Mouse (Mus musculus) large intestine, adult 2 months (tissue): ENCODE measurements around the gene Cenpb. TPM values are rescaled to one million over a fixed set of nuclear protein-coding genes. Genes with fewer than 3 reads are reported as not detected.

ENCODE experiments used
- DNase-seq: peaks from one replicate; pipeline ENCODE4 v3.0.0-alpha.2; 2012; ENCODE audit warnings: low read depth, low spot score
- WGBS: fragments of 180-500 bp; shearing (Covaris S2); methylation state at CpG from one replicate; pipeline ENCODE4 v1.1.7; 2018; 5-methylcytosine and 5-hydroxymethylcytosine counted together
- polyA plus RNA-seq: library from polyadenylated mRNA; depleted of rRNA; stranded (reverse); fragments of >200 nt; gene quantifications from 2 replicates; pipeline ENCODE4 v1.2.3, GENCODE M21; 2012

Gene Cenpb
- polyA plus RNA-seq, 1 experiment = 48.3 TPM

GRCm38 (mm10) chr2:131172322-131172721 is 7.5 kb downstream of the Cenpb start:
- 84% methylated on average over 9 of the region's 9 CpGs for WGBS
- no peak for DNase-seq

DNA sequence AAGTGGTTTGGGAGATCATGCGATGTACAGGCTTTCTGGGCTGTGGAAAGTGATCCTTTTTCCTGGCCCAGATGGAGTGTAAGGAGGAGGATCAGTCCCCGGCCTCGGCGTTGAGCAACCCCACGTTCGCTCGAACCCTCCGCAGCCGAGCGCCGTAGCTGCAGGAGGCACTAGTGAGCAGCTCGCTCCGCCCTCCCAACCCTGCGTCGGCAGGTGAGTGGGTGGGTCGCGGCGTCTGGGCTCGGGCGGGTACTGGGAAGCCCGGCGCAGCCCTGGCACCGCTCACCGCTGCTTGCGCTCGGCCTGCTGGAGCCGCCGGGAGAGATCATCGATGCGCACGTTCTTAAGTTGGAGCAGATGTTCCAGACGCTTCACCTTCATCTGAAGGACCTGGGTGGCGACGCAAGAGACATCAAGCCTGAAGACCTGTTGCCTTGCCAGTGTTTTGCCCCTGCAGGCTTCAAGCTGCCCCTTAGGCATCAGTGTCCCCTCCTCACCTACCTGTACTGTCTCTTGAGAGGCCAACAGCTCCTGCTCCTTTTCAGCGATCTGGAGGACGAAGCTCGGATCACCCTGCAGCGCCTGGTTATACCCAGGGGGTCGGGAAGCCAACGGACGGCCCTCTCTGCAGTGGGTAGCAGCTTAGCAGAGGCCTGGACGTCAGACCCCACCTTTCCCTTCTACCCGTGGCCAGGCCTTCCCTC is 8.3 kb downstream of the Cenpb start:
- 60% methylated on average over 43 of the region's 43 CpGs for WGBS
- no peak for DNase-seq

GRCm38 (mm10) chr2:131170936-131171335 is 8.9 kb downstream of the Cenpb start:
- WGBS = 67% methylated on average over 9 of the region's 9 CpGs
- DNase-seq = no peak

- no peak for DNase-seq
- 84% methylated on average over 1 of the region's 1 CpGs for WGBS
Measured at GRCm38 (mm10) chr2:131168914-131169313, 11.0 kb downstream of the Cenpb start.

- WGBS = 72% methylated on average over 6 of the region's 6 CpGs
- no peak for DNase-seq
Measured at GRCm38 (mm10) chr2:131167984-131168383, 11.9 kb downstream of the Cenpb start.

- no peak for DNase-seq
- 84% methylated on average over 2 of the region's 2 CpGs for WGBS
Measured at GRCm38 (mm10) chr2:131166172-131166571, 13.7 kb downstream of the Cenpb start.

DNA sequence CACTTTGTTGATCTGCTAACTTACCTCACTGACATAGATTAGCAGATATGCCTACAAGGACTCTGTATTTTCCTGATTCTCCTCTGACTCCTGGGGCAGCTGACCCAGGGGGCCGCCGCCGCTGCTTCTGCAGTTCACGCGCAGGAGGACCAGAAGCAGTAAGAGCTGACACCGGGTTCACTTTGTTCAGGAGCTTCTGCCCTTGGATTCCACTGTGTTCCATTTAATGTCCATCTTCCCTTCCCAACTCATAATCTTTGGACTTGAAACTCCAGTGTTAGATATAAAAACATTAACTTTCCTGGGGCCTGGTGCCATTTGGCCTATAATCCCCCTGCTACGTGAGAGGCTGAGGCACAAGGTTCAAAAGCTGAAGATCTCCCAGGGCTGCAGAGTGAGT is 15.9 kb downstream of the Cenpb start:
- 85% methylated on average over 7 of the region's 7 CpGs for WGBS
- DNase-seq = no peak

GRCm38 (mm10) chr2:131160671-131161111 is 19.2 kb downstream of the Cenpb start:
- DNase-seq = no peak
- 1% methylated on average over 17 of the region's 17 CpGs for WGBS

DNA sequence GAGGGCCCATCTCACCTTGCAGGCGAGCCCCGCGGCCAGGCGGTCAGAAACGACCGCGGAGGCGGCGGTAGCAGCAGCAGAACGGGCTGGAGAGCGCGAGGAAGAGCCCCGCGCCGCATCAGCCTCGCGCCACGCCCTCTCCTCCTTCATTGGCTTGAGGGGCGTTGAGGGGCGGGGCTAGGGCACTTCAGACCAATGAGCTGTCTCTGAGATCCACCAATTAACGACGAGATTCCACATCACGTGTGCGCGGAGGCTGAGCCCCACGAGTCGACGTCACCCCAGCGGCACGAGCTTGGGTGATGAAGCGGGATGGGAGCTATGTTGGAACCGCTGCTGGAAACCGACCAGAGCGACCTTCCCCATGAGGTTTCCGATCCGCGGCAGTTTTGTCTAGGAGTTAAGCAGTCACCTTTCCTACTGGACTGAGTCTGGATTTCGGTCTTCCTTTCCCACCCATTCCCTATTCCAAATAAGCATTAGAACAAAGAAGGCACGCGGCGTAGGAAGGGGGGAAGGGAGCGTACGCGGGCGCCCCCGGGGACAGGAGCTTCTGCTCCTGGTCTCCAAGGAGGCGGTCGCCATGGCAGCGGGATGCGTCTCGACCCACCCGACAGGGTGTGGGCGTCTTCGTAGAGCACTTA is 19.8 kb downstream of the Cenpb start, which contains the start of gene 1700037H04Rik:
TSS of gene 1700037H04Rik (minus strand) at position 144 of the 644 bp plus-strand sequence.
- peak; percentile 96 for DNase-seq
- WGBS = under 1% methylated on average over 54 of the region's 54 CpGs

- no peak for DNase-seq
Measured at GRCm38 (mm10) chr2:131159491-131159910, 20.4 kb downstream of the Cenpb start.

GRCm38 (mm10) chr2:131156987-131157386 is 22.9 kb downstream of the Cenpb start:
- WGBS = 91% methylated on average over 7 of the region's 7 CpGs
- DNase-seq = no peak

More at GRCm38 (mm10) chr2:131159491-131159910, 20.4 kb downstream of the Cenpb start:
- under 1% methylated on average over 18 of the region's 18 CpGs for WGBS

DNA sequence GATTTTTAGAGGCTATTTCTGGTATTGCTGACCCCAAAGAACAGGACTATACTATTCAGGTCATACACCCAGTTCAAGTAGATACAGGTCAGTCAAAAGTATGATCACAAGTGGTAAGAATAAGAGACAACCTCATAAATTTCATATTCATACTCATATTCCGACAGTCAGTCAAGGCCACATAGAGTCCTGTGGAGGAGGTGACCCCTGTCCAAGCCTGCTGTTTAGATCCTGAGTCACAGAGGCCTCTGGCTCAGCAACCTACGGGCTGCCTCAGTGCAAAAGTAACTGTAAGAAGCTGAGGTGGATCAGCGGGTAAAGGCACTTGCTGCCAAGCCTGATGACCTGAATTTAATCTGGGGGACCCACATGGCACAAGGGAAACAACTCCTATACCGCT is 25.8 kb downstream of the Cenpb start:
- 89% methylated on average over 4 of the region's 4 CpGs for WGBS

GRCm38 (mm10) chr2:131152166-131152730 is 27.6 kb downstream of the Cenpb start:
- WGBS = 87% methylated on average over 7 of the region's 7 CpGs
- DNase-seq = no peak

More for the DNA sequence above, 25.8 kb downstream of the Cenpb start:
- DNase-seq = no peak

- WGBS = 96% methylated on average over 3 of the region's 3 CpGs
- DNase-seq = no peak
Measured at GRCm38 (mm10) chr2:131149254-131149578, 30.7 kb downstream of the Cenpb start.

DNA sequence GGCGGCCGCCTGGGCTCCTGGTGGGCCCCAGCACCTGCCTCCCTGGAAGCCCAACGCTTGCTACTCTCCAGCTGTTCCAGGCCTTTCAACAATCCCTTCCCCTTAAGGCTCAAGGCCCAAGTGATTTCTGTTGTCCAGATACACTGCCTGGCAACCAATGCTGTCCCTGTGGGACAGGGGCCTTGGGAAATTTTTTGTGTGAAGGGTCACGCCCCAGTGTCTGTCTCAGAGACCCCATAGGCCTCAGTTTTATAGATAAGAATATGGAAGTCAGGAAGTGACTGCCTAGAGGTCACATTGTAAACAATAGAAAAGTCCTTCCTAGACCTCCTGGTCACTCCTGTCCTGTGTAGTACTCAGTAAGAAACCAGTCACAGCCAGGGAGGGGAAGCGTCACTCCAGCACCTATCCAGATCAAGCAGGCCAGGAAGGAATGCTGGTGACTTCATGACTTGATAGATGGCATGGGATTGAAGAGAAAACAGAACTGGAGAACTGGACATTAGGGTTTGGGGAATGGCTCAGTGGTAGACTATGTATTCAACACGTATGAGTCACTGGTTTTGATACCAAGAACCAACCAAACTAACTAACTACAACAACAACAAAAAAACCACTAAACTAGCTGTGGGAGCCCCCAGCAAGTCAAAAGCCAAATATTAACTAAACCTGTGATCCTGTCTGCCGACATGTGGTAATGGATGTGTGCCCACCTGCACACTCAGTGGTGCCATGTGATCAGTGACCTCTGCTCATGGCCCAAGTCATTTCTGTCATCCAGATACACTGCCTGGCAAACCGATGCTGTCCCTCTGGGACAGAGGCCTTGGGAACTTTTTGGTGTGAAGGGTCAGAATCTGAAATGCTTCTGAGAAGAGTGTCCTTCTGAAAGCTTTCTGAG is 31.3 kb downstream of the Cenpb start:
- no peak for DNase-seq
- WGBS = 84% methylated on average over 8 of the region's 8 CpGs

GRCm38 (mm10) chr2:131147043-131147365 is 32.9 kb downstream of the Cenpb start:
- WGBS = 95% methylated on average over 8 of the region's 8 CpGs

DNA sequence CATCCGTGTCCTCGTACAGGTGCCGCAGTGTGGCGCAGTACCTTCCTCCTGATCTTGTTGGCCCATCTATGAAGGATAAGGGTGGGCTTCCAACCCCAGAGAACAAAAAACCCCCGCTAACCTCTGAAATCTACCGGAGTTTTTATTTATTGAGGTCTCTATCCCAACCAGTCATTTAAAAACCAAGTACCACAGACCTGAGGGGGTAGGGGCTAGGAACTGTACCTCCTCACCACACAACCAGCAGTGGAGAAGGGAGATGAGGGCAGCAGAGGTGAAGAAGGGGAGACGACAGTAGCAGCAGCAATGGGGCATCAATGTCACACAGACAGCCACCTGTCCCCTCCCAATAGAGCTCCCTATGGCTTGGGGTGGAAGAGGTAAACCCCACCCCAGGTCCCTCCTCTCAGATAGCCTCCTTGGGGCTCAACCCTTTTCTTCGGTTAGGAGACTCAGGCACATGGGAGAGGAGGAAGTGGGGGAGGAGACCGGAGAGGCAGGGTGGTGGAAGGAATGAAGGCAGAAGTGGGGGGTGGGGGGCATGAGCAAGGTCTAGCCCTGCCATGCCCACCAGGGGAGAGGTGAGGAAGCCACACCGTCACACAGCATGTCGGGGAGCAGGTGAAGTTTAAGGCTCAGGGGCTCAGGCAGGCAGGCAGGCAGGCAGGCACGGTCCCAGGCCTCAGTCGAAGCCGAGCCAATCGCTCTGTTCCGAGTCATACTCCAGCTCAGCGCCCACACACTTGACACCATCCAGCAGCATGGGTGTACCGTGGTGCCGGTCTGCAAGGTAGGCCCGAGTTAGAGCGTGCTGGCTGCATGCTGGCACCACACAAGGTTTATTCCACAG is 33.4 kb downstream of the Cenpb start:
- WGBS = 91% methylated on average over 21 of the region's 21 CpGs
- DNase-seq = no peak

More at GRCm38 (mm10) chr2:131147043-131147365, 32.9 kb downstream of the Cenpb start:
- no peak for DNase-seq

DNA sequence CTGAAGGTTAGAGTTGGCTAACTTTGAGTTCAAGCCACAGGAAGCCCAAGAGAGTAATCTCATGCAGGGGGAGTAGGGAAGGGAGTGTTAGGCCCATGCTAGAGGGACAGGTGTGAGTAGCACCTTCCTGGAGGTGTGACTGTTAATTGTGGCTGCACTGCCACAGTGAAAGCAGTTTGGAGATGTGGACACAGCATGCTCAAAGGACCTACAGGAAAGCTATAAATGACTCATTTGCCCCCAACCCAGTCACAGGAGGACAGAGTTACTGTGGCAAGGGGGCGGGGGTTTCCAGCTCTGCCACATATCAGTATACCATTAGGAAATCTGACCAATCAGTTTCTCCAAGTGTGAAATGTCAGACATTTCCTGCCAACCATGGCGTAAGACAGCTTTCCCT is 34.3 kb downstream of the Cenpb start:
- WGBS = 90% methylated on average over 2 of the region's 2 CpGs
- no peak for DNase-seq

GRCm38 (mm10) chr2:131145121-131145520 is 34.7 kb downstream of the Cenpb start:
- DNase-seq = no peak
- 79% methylated on average over 13 of the region's 13 CpGs for WGBS
